Mouse (Mus musculus) kidney, postnatal 0 days (tissue): ENCODE data around the gene Emc3. TPM values are rescaled to one million over a fixed set of nuclear protein-coding genes. Genes with fewer than 3 reads are reported as not detected.

ENCODE experiments used
- ATAC-seq: fragments of 200-750 bp; cut with Nextera tagmentation; replicated peaks from 2 replicates; pipeline ENCODE4 v1.8.0; 2017; ENCODE audit warnings: low read depth, moderate number of reproducible peaks, moderate TSS enrichment, moderate library complexity; ENCODE audit not compliant: low FRiP score
- DNase-seq: peaks from one replicate; pipeline ENCODE4 v3.0.0-alpha.2; 2016; ENCODE audit warnings: low spot score
- H3K27ac ChIP-seq: fragments of 300-500 bp; sonication (generic); 2 replicates; pipeline ENCODE4 v1.5.1; 2014; ENCODE audit warnings: mild to moderate bottlenecking
- H3K27me3 ChIP-seq: fragments of 300-500 bp; sonication (generic); 2 replicates; pipeline ENCODE4 v1.6.1; 2014; ENCODE audit warnings: low read length, mixed read lengths; ENCODE audit not compliant: insufficient read depth
- H3K36me3 ChIP-seq: fragments of 300-500 bp; sonication (generic); 2 replicates; pipeline ENCODE4 v1.6.1; 2014; ENCODE audit warnings: low read length, mixed read lengths; ENCODE audit not compliant: insufficient read depth
- H3K4me1 ChIP-seq: fragments of 300-500 bp; sonication (generic); replicated peaks from 2 replicates; pipeline ENCODE4 v1.6.1; 2014; ENCODE audit warnings: antibody characterized with exemption, low read length, mixed read lengths; ENCODE audit not compliant: insufficient read depth
- H3K4me2 ChIP-seq: fragments of 300-500 bp; sonication (generic); 2 replicates; pipeline ENCODE4 v1.6.1; 2014; ENCODE audit warnings: mild to moderate bottlenecking, low read length, moderate library complexity, mixed read lengths
- H3K4me3 ChIP-seq: fragments of 300-500 bp; sonication (generic); replicated peaks from 2 replicates; pipeline ENCODE4 v1.5.1; 2014; ENCODE audit warnings: low read depth, low read length
- H3K9ac ChIP-seq: fragments of 300-500 bp; sonication (generic); 2 replicates; pipeline ENCODE4 v1.6.1; 2014; ENCODE audit warnings: low read depth, low read length
- H3K9me3 ChIP-seq: fragments of 300-500 bp; sonication (generic); replicated peaks from 2 replicates; pipeline ENCODE4 v1.6.1; 2016; ENCODE audit warnings: low read length, inconsistent platforms, mixed read lengths
- CTCF ChIP-seq: IDR thresholded peaks from 2 replicates; pipeline ENCODE4 v1.5.1; 2016; ENCODE audit warnings: antibody characterized with exemption, low read depth, mild to moderate bottlenecking, moderate library complexity
- WGBS: fragments of 180-500 bp; shearing (Covaris S2); extraction: QIAGEN DNeasy Blood & Tissue Kit; methylation state at CpG from one replicate; pipeline ENCODE4 v1.1.7; 2014; 5-methylcytosine and 5-hydroxymethylcytosine counted together
- polyA plus RNA-seq: library from polyadenylated mRNA; unstranded; fragments of >200 nt; fragmentation: Nextera tagmentation; extraction: Ambion mirVana; gene quantifications from 2 replicates; pipeline ENCODE4 v1.2.1, GENCODE M21; 2015

The Emc3 gene
- polyA plus RNA-seq, 1 experiment from 2014 or later, result 114 TPM

GRCm38 (mm10) chr6:113514600-113514999 is 16.9 kb downstream of the Emc3 start:
- H3K27me3 ChIP-seq, result no peaks in the 10 kb centered on the region
- no peaks in the 10 kb centered on the region for H3K4me1 ChIP-seq
- peaks cover 68% of the 10 kb centered on the region for H3K36me3 ChIP-seq
- DNase-seq, result no peak
- TF ChIP-seq CTCF, result no peak
- H3K27ac ChIP-seq, result no peak overlapping the region
- no peak for ATAC-seq
- no peak overlapping the region for H3K4me3 ChIP-seq
- no peak overlapping the region for H3K4me2 ChIP-seq
- WGBS, result 100% methylated on average over 3 of the region's 3 CpGs
- H3K9ac ChIP-seq, result no peak overlapping the region
- no peaks in the 10 kb centered on the region for H3K9me3 ChIP-seq

GRCm38 (mm10) chr6:113513944-113514343 is 17.5 kb downstream of the Emc3 start:
- no peak overlapping the region for H3K4me3 ChIP-seq
- H3K36me3 ChIP-seq, result peaks cover 62% of the 10 kb centered on the region
- no peak overlapping the region for H3K4me2 ChIP-seq
- DNase-seq, result no peak
- H3K27ac ChIP-seq, result no peak overlapping the region
- no peak for TF ChIP-seq CTCF
- no peak overlapping the region for H3K9ac ChIP-seq
- H3K4me1 ChIP-seq, result no peaks in the 10 kb centered on the region
- 88% methylated on average over 6 of the region's 6 CpGs for WGBS
- H3K9me3 ChIP-seq, result no peaks in the 10 kb centered on the region
- ATAC-seq, result no peak
- no peaks in the 10 kb centered on the region for H3K27me3 ChIP-seq

- Histone ChIP-seq H3K9ac (no peak overlapping the region), H3K4me1 (no peaks in the 10 kb centered on the region), H3K36me3 (peaks cover 15% of the 10 kb centered on the region; the same call in 1 of the 2 replicates), H3K4me3 (no peak overlapping the region), H3K4me2 (no peak overlapping the region), H3K27me3 (no peaks in the 10 kb centered on the region), H3K9me3 (no peaks in the 10 kb centered on the region), H3K27ac (no peak overlapping the region)
- TF ChIP-seq CTCF, result no peak
- no peak for ATAC-seq
- no peak for DNase-seq
- WGBS, result 50% methylated on average over 5 of the region's 5 CpGs
Observed at GRCm38 (mm10) chr6:113508947-113509280, 22.5 kb downstream of the Emc3 start.

GRCm38 (mm10) chr6:113508272-113508946 is 23.0 kb downstream of the Emc3 start:
- ATAC-seq, result no peak
- no peak overlapping the region for H3K4me2 ChIP-seq
- 56% methylated on average over 7 of the region's 7 CpGs for WGBS
- H3K27me3 ChIP-seq, result no peaks in the 10 kb centered on the region
- H3K9ac ChIP-seq, result no peak overlapping the region
- H3K36me3 ChIP-seq, result peaks cover 10% of the 10 kb centered on the region; the same call in 1 of the 2 replicates
- H3K4me1 ChIP-seq, result no peaks in the 10 kb centered on the region
- no peak for DNase-seq
- TF ChIP-seq CTCF, result no peak
- H3K9me3 ChIP-seq, result no peaks in the 10 kb centered on the region
- no peak overlapping the region for H3K27ac ChIP-seq
- H3K4me3 ChIP-seq, result no peak overlapping the region

GRCm38 (mm10) chr6:113507130-113507529 is 24.3 kb downstream of the Emc3 start:
- Histone ChIP-seq H3K36me3 (0 out of 2 replicates have a peak, but pooled peaks cover 5% of the 10 kb centered on the region), H3K4me2 (no peak overlapping the region), H3K4me1 (no peaks in the 10 kb centered on the region), H3K4me3 (no peak overlapping the region), H3K9ac (no peak overlapping the region), H3K27ac (no peak overlapping the region), H3K27me3 (no peaks in the 10 kb centered on the region), H3K9me3 (no peaks in the 10 kb centered on the region)
- ATAC-seq, result no peak
- TF ChIP-seq CTCF, result no peak
- DNase-seq, result no peak

GRCm38 (mm10) chr6:113505689-113506088 is 25.8 kb downstream of the Emc3 start:
- ATAC-seq (no peak), DNase-seq (no peak)
- Histone ChIP-seq H3K36me3 (no peaks in the 10 kb centered on the region), H3K4me3 (no peak overlapping the region), H3K27me3 (0 out of 2 replicates have a peak, but pooled peaks cover 3% of the 10 kb centered on the region), H3K4me1 (no peaks in the 10 kb centered on the region), H3K4me2 (no peak overlapping the region), H3K9me3 (no peaks in the 10 kb centered on the region), H3K9ac (no peak overlapping the region), H3K27ac (no peak overlapping the region)
- WGBS, result 82% methylated on average over 1 of the region's 1 CpGs
- no peak for TF ChIP-seq CTCF

DNA sequence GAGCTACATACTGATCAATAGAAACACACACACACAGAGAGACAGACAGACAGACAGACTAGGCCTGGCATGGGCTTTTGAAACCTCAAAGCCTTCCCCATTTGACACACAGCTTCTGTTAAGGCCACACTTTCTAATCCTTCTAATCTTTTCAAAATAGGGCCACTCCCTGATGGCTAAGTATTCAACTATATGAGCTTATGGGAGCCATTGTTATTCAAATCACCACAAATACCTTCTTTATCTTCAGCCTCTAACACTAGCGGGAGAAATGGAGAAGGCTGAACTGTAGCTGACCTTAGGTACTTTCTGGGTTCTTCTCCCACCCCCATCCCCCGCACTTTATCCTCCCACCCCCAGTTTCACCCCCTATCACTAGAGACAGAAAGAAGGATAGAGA is 28.7 kb downstream of the Emc3 start:
- no peak for DNase-seq
- Histone ChIP-seq H3K9ac (no peak overlapping the region), H3K4me1 (no peaks in the 10 kb centered on the region), H3K9me3 (no peaks in the 10 kb centered on the region), H3K27ac (no peak overlapping the region), H3K27me3 (0 out of 2 replicates have a peak, but pooled peaks cover 3% of the 10 kb centered on the region), H3K36me3 (no peaks in the 10 kb centered on the region), H3K4me3 (no peak overlapping the region), H3K4me2 (no peak overlapping the region)
- 87% methylated on average over 2 of the region's 2 CpGs for WGBS
- TF ChIP-seq CTCF, result no peak
- no peak for ATAC-seq
